Mouse (Mus musculus): Measurements from ENCODE around the gene Gm10644.

Gm10644 gene

GRCm38 (mm10) chr8:83935435-83935834 is 19.6 kb downstream of the Gm10644 start:
- DNase-seq (ENCODE audit: low spot score in 2 of 2) = peak in 1 of 2 experiments; percentile 20

- no peak for DNase-seq (ENCODE audit: low spot score in 2 of 2)
Measured at GRCm38 (mm10) chr8:83934994-83935393, 20.0 kb downstream of the Gm10644 start.

- no peak for DNase-seq (ENCODE audit: low spot score in 2 of 2)
Measured at GRCm38 (mm10) chr8:83934222-83934621, 20.8 kb downstream of the Gm10644 start.

GRCm38 (mm10) chr8:83926266-83926665 is 28.7 kb downstream of the Gm10644 start:
- no peak for DNase-seq (ENCODE audit: low spot score in 2 of 2)

GRCm38 (mm10) chr8:83924585-83924984 is 30.4 kb downstream of the Gm10644 start:
- no peak for DNase-seq (ENCODE audit: low spot score in 2 of 2)

- no peak for DNase-seq (ENCODE audit: low spot score in 2 of 2)
Measured at GRCm38 (mm10) chr8:83922727-83923126, 32.3 kb downstream of the Gm10644 start.

- peak; percentile 89 to 90 for DNase-seq (ENCODE audit: low spot score in 2 of 2)
Measured at GRCm38 (mm10) chr8:83921558-83921957, 33.4 kb downstream of the Gm10644 start.

- DNase-seq (ENCODE audit: low spot score in 2 of 2) = no peak
Measured at GRCm38 (mm10) chr8:83917566-83917965, 37.4 kb downstream of the Gm10644 start.

GRCm38 (mm10) chr8:83916015-83916414 is 39.0 kb downstream of the Gm10644 start:
- DNase-seq (ENCODE audit: low spot score in 2 of 2) = peak; percentile 79 to 83

GRCm38 (mm10) chr8:83914860-83915259 is 40.1 kb downstream of the Gm10644 start:
- peak in 1 of 2 experiments; percentile 54 for DNase-seq (ENCODE audit: low spot score in 2 of 2)

GRCm38 (mm10) chr8:83914232-83914631 is 40.8 kb downstream of the Gm10644 start:
- DNase-seq (ENCODE audit: low spot score in 2 of 2) = no peak

GRCm38 (mm10) chr8:83911809-83912731 is 42.9 kb downstream of the Gm10644 start:
- no peak for DNase-seq (ENCODE audit: low spot score in 2 of 2)

- peak; percentile 78 to 88 for DNase-seq (ENCODE audit: low spot score in 2 of 2)
Measured at GRCm38 (mm10) chr8:83909311-83909710, 45.7 kb downstream of the Gm10644 start.

GRCm38 (mm10) chr8:83908583-83908982 is 46.4 kb downstream of the Gm10644 start:
- DNase-seq (ENCODE audit: low spot score in 2 of 2) = no peak

- DNase-seq (ENCODE audit: low spot score in 2 of 2) = peak; percentile 51 to 56
Measured at GRCm38 (mm10) chr8:83902961-83903666, 51.9 kb downstream of the Gm10644 start.

- DNase-seq (ENCODE audit: low spot score in 2 of 2) = peak; percentile 72 to 82
Measured at GRCm38 (mm10) chr8:83901566-83902485, 53.2 kb downstream of the Gm10644 start.

- peak; percentile 88 to 90 for DNase-seq (ENCODE audit: low spot score in 2 of 2)
Measured at GRCm38 (mm10) chr8:83900957-83901270, 54.1 kb downstream of the Gm10644 start.

GRCm38 (mm10) chr8:83900266-83900956 is 54.6 kb downstream of the Gm10644 start:
- DNase-seq (ENCODE audit: low spot score in 2 of 2) = peak; percentile 72 to 77

- DNase-seq (ENCODE audit: low spot score in 2 of 2) = peak; percentile 98 to 99
Measured at GRCm38 (mm10) chr8:83899363-83900252, 55.4 kb downstream of the Gm10644 start, which contains the start of gene Adgrl1. Gene Adgrl1 (plus strand): TSS chr8:83900105.

GRCm38 (mm10) chr8:83898985-83899362 is 56.0 kb downstream of the Gm10644 start:
- DNase-seq (ENCODE audit: low spot score in 2 of 2) = peak; percentile 82 to 91

Data from right cerebral cortex, postnatal 10 days (tissue).